Mouse (Mus musculus) MEL (cell line): ENCODE measurements at regions not wholly inside any gene's neighbourhood (a gene's known extent, or its start where the extent isn't known, plus 50 kb on each side); places are given as distances from the start of the nearest gene placed in this dataset.

Source experiments
- DNase-seq: peaks from one replicate; pipeline ENCODE4 v3.0.0; 2011; ENCODE audit warnings: low read depth, low spot score
- H3K27ac ChIP-seq: 2 replicates; pipeline ENCODE4 v1.5.1; 2012; ENCODE audit warnings: low read depth, mild to moderate bottlenecking, control low read depth, low read length, moderate library complexity; ENCODE audit not compliant: control insufficient read depth
- H3K27me3 ChIP-seq, 2 experiments: fragments of 150-350 bp in 1 of 2; sonication (generic) in 1 of 2; 2 replicates each; pipeline ENCODE4 v1.6.1; 2012; ENCODE audit warnings: low read length in 2 of 2, mild to moderate bottlenecking in 2 of 2, improper control_type of control experiment in 1 of 2, moderate library complexity in 1 of 2; ENCODE audit not compliant: insufficient read depth in 2 of 2, control insufficient read depth in 1 of 2
- H3K36me3 ChIP-seq, 2 experiments: 2 replicates each; pipeline ENCODE4 v1.6.1; 2012 to 2014; ENCODE audit warnings: low read length in 2 of 2, improper control_type of control experiment in 1 of 2, inconsistent platforms in 1 of 2, mild to moderate bottlenecking in 1 of 2; ENCODE audit not compliant: insufficient read depth in 2 of 2, control insufficient read depth in 1 of 2
- H3K4me1 ChIP-seq, 2 experiments: fragments of 150-350 bp in 1 of 2; sonication (generic) in 1 of 2; 2 replicates each; pipeline ENCODE4 v1.6.1; 2012; ENCODE audit warnings: low read length in 2 of 2, improper control_type of control experiment in 1 of 2, mild to moderate bottlenecking in 1 of 2; ENCODE audit not compliant: insufficient read depth in 2 of 2, control insufficient read depth in 1 of 2
- H3K4me3 ChIP-seq, 2 experiments: fragments of 150-350 bp in 1 of 2; sonication (generic) in 1 of 2; 2 replicates each; pipeline ENCODE4 v1.5.1; 2012; ENCODE audit warnings: low read depth in 2 of 2, low read length in 2 of 2, mild to moderate bottlenecking in 2 of 2, moderate library complexity in 2 of 2, control low read depth in 1 of 2, improper control_type of control experiment in 1 of 2; ENCODE audit not compliant: control insufficient read depth in 1 of 2, insufficient read depth in 1 of 2
- H3K79me2 ChIP-seq: 2 replicates; pipeline ENCODE4 v1.6.1; 2012; ENCODE audit warnings: mild to moderate bottlenecking, low read length, moderate library complexity; ENCODE audit not compliant: control insufficient read depth, poor library complexity, insufficient read depth
- H3K9ac ChIP-seq: 2 replicates; pipeline ENCODE4 v1.6.1; 2012; ENCODE audit warnings: low read depth, mild to moderate bottlenecking, control low read depth, low read length, moderate library complexity; ENCODE audit not compliant: control insufficient read depth, poor library complexity, severe bottlenecking
- H3K9me3 ChIP-seq: fragments of 150-350 bp; sonication (generic); replicated peaks from 2 replicates; pipeline ENCODE4 v1.6.1; 2012; ENCODE audit warnings: mild to moderate bottlenecking, low read length, improper control_type of control experiment, moderate library complexity; ENCODE audit not compliant: insufficient read depth
- BHLHE40 ChIP-seq: IDR thresholded peaks from 2 replicates; pipeline ENCODE4 v1.6.1; 2012; ENCODE audit warnings: low read depth, mild to moderate bottlenecking, inconsistent platforms, low read length, improper control_type of control experiment, borderline replicate concordance
- CHD2 ChIP-seq: IDR thresholded peaks from 2 replicates; pipeline ENCODE4 v1.6.1; 2011; ENCODE audit warnings: low read length, improper control_type of control experiment
- CTCF ChIP-seq, 3 experiments: IDR thresholded peaks in 2 of 3; conservative IDR thresholded peaks in 1 of 3; 2 replicates each; pipeline ENCODE4 v1.5.1; 2011 to 2012; ENCODE audit warnings: low read length in 3 of 3, low read depth in 2 of 3, mild to moderate bottlenecking in 2 of 3, improper control_type of control experiment in 1 of 3, inconsistent platforms in 1 of 3, mixed read lengths in 1 of 3, moderate library complexity in 1 of 3; ENCODE audit not compliant: control insufficient read depth in 1 of 3, insufficient read depth in 1 of 3, poor library complexity in 1 of 3, severe bottlenecking in 1 of 3
- E2F4 ChIP-seq: IDR thresholded peaks from 2 replicates; pipeline ENCODE4 v1.6.1; 2011; ENCODE audit warnings: low read depth, low read length, improper control_type of control experiment, borderline replicate concordance
- ELF1 ChIP-seq: IDR thresholded peaks from 2 replicates; pipeline ENCODE4 v1.6.1; 2014; ENCODE audit warnings: low read depth, mild to moderate bottlenecking, inconsistent platforms, low read length, improper control_type of control experiment, moderate library complexity
- EP300 ChIP-seq, 2 experiments: IDR thresholded peaks; 2 replicates each; pipeline ENCODE4 v1.6.1; 2011; ENCODE audit warnings: improper control_type of control experiment in 2 of 2, low read length in 2 of 2, low read depth in 1 of 2, mild to moderate bottlenecking in 1 of 2
- GABPA ChIP-seq: IDR thresholded peaks from 2 replicates; pipeline ENCODE4 v1.6.1; 2012; ENCODE audit warnings: low read depth, mild to moderate bottlenecking, inconsistent platforms, low read length, improper control_type of control experiment, moderate library complexity
- HCFC1 ChIP-seq: IDR thresholded peaks from 2 replicates; pipeline ENCODE4 v1.6.1; 2012; ENCODE audit warnings: low read depth, mild to moderate bottlenecking, inconsistent platforms, low read length, improper control_type of control experiment, moderate library complexity
- JUND ChIP-seq: IDR thresholded peaks from 2 replicates; pipeline ENCODE4 v1.6.1; 2011; ENCODE audit warnings: low read depth, mild to moderate bottlenecking, improper control_type of control experiment, low read length
- KAT2A ChIP-seq: conservative IDR thresholded peaks from 2 replicates; pipeline ENCODE4 v1.6.1; 2012; ENCODE audit warnings: low read depth, low read length, improper control_type of control experiment, inconsistent platforms
- MAFK ChIP-seq: IDR thresholded peaks from 2 replicates; pipeline ENCODE4 v1.6.1; 2011; ENCODE audit warnings: low read depth, mild to moderate bottlenecking, low read length, improper control_type of control experiment, borderline replicate concordance
- MAZ ChIP-seq: IDR thresholded peaks from 2 replicates; pipeline ENCODE4 v1.6.1; 2012; ENCODE audit warnings: low read depth, mild to moderate bottlenecking, inconsistent platforms, low read length, improper control_type of control experiment
- MEF2A ChIP-seq: IDR thresholded peaks from 2 replicates; pipeline ENCODE4 v1.6.1; 2014; ENCODE audit warnings: low read depth, mild to moderate bottlenecking, inconsistent platforms, low read length, improper control_type of control experiment; ENCODE audit not compliant: poor library complexity, insufficient replicate concordance, severe bottlenecking; ENCODE audit errors: extremely low read depth
- MYC ChIP-seq: IDR thresholded peaks from 2 replicates; pipeline ENCODE4 v1.6.1; 2011; ENCODE audit warnings: low read depth, mild to moderate bottlenecking, low read length, improper control_type of control experiment, moderate library complexity
- NRF1 ChIP-seq: IDR thresholded peaks from 2 replicates; pipeline ENCODE4 v1.6.1; 2014; ENCODE audit warnings: low read depth, mild to moderate bottlenecking, inconsistent platforms, low read length, improper control_type of control experiment, moderate library complexity; ENCODE audit not compliant: poor library complexity, insufficient read depth, severe bottlenecking
- POLR2A ChIP-seq, 2 experiments: IDR thresholded peaks; 2 replicates each; pipeline ENCODE4 v1.6.1; 2011 to 2012; ENCODE audit warnings: low read length in 2 of 2, mild to moderate bottlenecking in 2 of 2, control low read depth in 1 of 2, improper control_type of control experiment in 1 of 2, low read depth in 1 of 2, moderate library complexity in 1 of 2; ENCODE audit not compliant: control insufficient read depth in 1 of 2, insufficient read depth in 1 of 2, poor library complexity in 1 of 2
- POLR2AphosphoS2 ChIP-seq: IDR thresholded peaks from 2 replicates; pipeline ENCODE4 v1.6.1; 2011; ENCODE audit warnings: low read length, improper control_type of control experiment
- POLR2AphosphoS5 ChIP-seq: IDR thresholded peaks from 2 replicates; pipeline ENCODE4 v1.6.1; 2012; ENCODE audit warnings: low read depth, borderline replicate concordance, mild to moderate bottlenecking, inconsistent platforms, low read length, moderate library complexity, mixed read lengths
- RCOR1 ChIP-seq: IDR thresholded peaks from 2 replicates; pipeline ENCODE4 v1.6.1; 2012; ENCODE audit warnings: low read depth, mild to moderate bottlenecking, inconsistent platforms, low read length, improper control_type of control experiment
- SIN3A ChIP-seq: IDR thresholded peaks from 2 replicates; pipeline ENCODE4 v1.6.1; 2012; ENCODE audit warnings: low read length, improper control_type of control experiment, inconsistent platforms
- SMC3 ChIP-seq: IDR thresholded peaks from 2 replicates; pipeline ENCODE4 v1.6.1; 2011; ENCODE audit warnings: low read depth, low read length, improper control_type of control experiment
- TBP ChIP-seq: IDR thresholded peaks from 2 replicates; pipeline ENCODE4 v1.8.0; 2011; ENCODE audit warnings: low read depth, low read length, improper control_type of control experiment
- TCF12 ChIP-seq: IDR thresholded peaks from 2 replicates; pipeline ENCODE4 v1.6.1; 2014; ENCODE audit warnings: low read depth, mild to moderate bottlenecking, inconsistent platforms, low read length, improper control_type of control experiment, moderate library complexity
- UBTF ChIP-seq: IDR thresholded peaks from 2 replicates; pipeline ENCODE4 v1.6.1; 2012; ENCODE audit warnings: low read depth, mild to moderate bottlenecking, inconsistent platforms, low read length, improper control_type of control experiment, moderate library complexity, borderline replicate concordance; ENCODE audit not compliant: insufficient read depth
- USF1 ChIP-seq: IDR thresholded peaks from 2 replicates; pipeline ENCODE4 v1.6.1; 2014; ENCODE audit warnings: low read depth, mild to moderate bottlenecking, inconsistent platforms, low read length, improper control_type of control experiment, moderate library complexity
- ZC3H11A ChIP-seq: IDR thresholded peaks from 2 replicates; pipeline ENCODE4 v1.6.1; 2012; ENCODE audit warnings: low read depth, mild to moderate bottlenecking, inconsistent platforms, low read length, improper control_type of control experiment
- ZMIZ1 ChIP-seq: IDR thresholded peaks from 2 replicates; pipeline ENCODE4 v1.6.1; 2012; ENCODE audit warnings: low read depth, mild to moderate bottlenecking, inconsistent platforms, low read length, improper control_type of control experiment, moderate library complexity
- ZNF384 ChIP-seq: IDR thresholded peaks from 2 replicates; pipeline ENCODE4 v1.6.1; 2012; ENCODE audit warnings: low read depth, mild to moderate bottlenecking, inconsistent platforms, low read length, improper control_type of control experiment

DNA sequence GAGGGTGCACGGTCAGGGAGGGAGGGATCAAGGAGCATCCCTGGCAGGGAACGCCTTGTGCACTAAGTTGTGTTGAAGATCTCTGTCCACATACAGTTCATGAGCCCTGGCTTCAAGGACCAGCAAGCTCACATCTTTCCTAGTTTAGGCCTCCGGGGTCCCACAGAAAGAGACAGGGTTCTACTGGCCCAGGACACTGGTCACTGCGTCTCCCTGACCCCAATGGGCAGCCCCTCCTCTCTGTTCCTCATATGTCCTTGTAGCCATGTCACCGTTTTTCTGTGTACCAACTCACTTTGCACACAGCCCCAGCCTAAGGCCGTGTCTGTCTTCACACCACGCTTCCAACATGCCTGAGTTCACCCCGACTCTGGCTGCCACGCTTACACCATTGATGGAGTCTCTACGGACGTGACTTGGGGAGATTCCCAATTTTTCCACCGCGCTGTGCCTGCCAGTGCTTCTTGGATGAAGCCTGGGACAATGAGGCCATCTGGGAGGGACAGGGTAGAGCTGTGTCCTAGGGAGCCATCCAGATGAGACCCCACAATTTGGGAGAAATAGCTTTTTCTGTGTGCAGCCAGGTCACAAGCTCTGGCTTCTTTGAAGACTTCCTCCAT, 86.5 kb upstream of the Ret start:
- H3K9me3 ChIP-seq = no peaks in the 10 kb centered on the region
- H3K4me3 ChIP-seq = no peak overlapping the region
- no peak for DNase-seq
- TF ChIP-seq BHLHE40 (no peak), UBTF (no peak), ZNF384 (no peak), RCOR1 (no peak), KAT2A (no peak), POLR2A (IDR thresholded peaks at IDR 0.05; ENCODE audit: control insufficient read depth in 1 of 2, insufficient read depth in 1 of 2, low read depth in 1 of 2, low read length in 2 of 2, poor library complexity in 1 of 2) (no peak), ELF1 (no peak), POLR2AphosphoS5 (no peak), MYC (no peak), HCFC1 (no peak), JUND (no peak), SMC3 (no peak), POLR2AphosphoS2 (no peak), MAZ (no peak), SIN3A (no peak), NRF1 (no peak), TBP (no peak)
- H3K36me3 ChIP-seq = no peaks in the 10 kb centered on the region
- H3K9ac ChIP-seq = no peak overlapping the region
- H3K27ac ChIP-seq = no peak overlapping the region
- no peaks in the 10 kb centered on the region for H3K27me3 ChIP-seq
- no peaks in the 10 kb centered on the region for H3K79me2 ChIP-seq
- H3K4me1 ChIP-seq = no peaks in the 10 kb centered on the region

DNA sequence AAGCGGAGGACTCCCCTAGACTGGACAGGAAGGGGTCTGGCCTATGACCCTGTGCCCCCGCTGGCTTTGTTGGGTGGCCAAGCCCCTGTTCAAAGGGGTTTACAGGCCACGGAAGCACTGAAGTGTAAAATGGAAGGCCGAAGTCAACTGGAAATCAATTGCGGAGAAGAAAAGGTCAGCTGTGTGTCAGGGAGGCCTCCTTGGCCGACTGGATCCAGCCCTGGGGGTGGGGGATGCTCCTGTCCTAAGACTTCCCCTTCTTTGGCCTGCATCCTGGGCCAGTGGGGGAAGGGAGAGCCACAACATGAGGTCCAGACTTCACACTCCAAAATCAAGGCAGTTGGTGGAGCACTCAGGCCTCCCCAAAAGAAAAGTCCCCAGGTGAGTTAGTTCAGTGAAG, 66.4 kb upstream of the Ret start:
- no peaks in the 10 kb centered on the region for H3K4me1 ChIP-seq
- no peak for TF ChIP-seq POLR2A (IDR thresholded peaks at IDR 0.05; ENCODE audit: control insufficient read depth in 1 of 2, insufficient read depth in 1 of 2, low read depth in 1 of 2, low read length in 2 of 2, poor library complexity in 1 of 2)
- TF ChIP-seq ZC3H11A = no peak
- no peak for TF ChIP-seq MAFK
- TF ChIP-seq E2F4 = no peak
- TF ChIP-seq RCOR1 = no peak
- TF ChIP-seq MEF2A = no peak
- no peak for TF ChIP-seq SIN3A
- no peak for TF ChIP-seq ZNF384
- no peak for TF ChIP-seq TCF12
- no peak for TF ChIP-seq CHD2
- TF ChIP-seq UBTF = no peak
- TF ChIP-seq CTCF (IDR thresholded peaks at IDR 0.05 in 2 of 3, conservative IDR thresholded peaks at IDR 0.05 in 1 of 3; ENCODE audit: control insufficient read depth in 1 of 3, insufficient read depth in 1 of 3, low read depth in 2 of 3, low read length in 3 of 3, poor library complexity in 1 of 3, severe bottlenecking in 1 of 3) = no peak
- TF ChIP-seq GABPA = no peak
- TF ChIP-seq USF1 = no peak
- no peak for TF ChIP-seq ZMIZ1
- TF ChIP-seq MAZ = no peak
- no peak for TF ChIP-seq EP300 (IDR thresholded peaks at IDR 0.05; ENCODE audit: low read depth in 1 of 2, low read length in 2 of 2)

More for the DNA sequence above, 66.4 kb upstream of the Ret start:
- no peak overlapping the region for H3K9ac ChIP-seq
- H3K9me3 ChIP-seq = no peaks in the 10 kb centered on the region
- H3K4me3 ChIP-seq = no peak overlapping the region
- H3K27me3 ChIP-seq = peaks cover 0 to 1% of the 10 kb centered on the region in 2 experiments; a peak in 3 of 4 replicates
- H3K79me2 ChIP-seq = no peaks in the 10 kb centered on the region
- no peaks in the 10 kb centered on the region for H3K36me3 ChIP-seq
- DNase-seq = no peak
- no peak overlapping the region for H3K27ac ChIP-seq
